Mouse (Mus musculus) hindbrain, embryonic 12.5 days (tissue): ENCODE measurements around the gene Rhobtb1. TPM values are rescaled to one million over a fixed set of nuclear protein-coding genes. Genes with fewer than 3 reads are reported as not detected.
A peak's percentile ranks its signal among the peaks of the same experiment; 100 is the strongest.

Experiments
- ATAC-seq: fragments of 200-750 bp; cut with Nextera tagmentation; 2 replicates; pipeline ENCODE4 v1.8.0; 2017; ENCODE audit warnings: moderate TSS enrichment; ENCODE audit not compliant: low FRiP score
- H3K27ac ChIP-seq: fragments of 300-500 bp; sonication (generic); 2 replicates; pipeline ENCODE4 v1.5.1; 2016; ENCODE audit warnings: mild to moderate bottlenecking
- H3K27me3 ChIP-seq: fragments of 300-500 bp; sonication (generic); 2 replicates; pipeline ENCODE4 v1.6.1; 2016; ENCODE audit warnings: mild to moderate bottlenecking
- H3K36me3 ChIP-seq: fragments of 300-500 bp; sonication (generic); 2 replicates; pipeline ENCODE4 v1.6.1; 2016; ENCODE audit warnings: mild to moderate bottlenecking
- H3K4me1 ChIP-seq: fragments of 300-500 bp; sonication (generic); 2 replicates; pipeline ENCODE4 v1.6.1; 2016
- H3K4me2 ChIP-seq: fragments of 300-500 bp; sonication (generic); replicated peaks from 2 replicates; pipeline ENCODE4 v1.6.1; 2016; ENCODE audit warnings: mild to moderate bottlenecking
- H3K4me3 ChIP-seq: fragments of 300-500 bp; sonication (generic); 2 replicates; pipeline ENCODE4 v1.5.1; 2016; ENCODE audit warnings: mild to moderate bottlenecking
- H3K9ac ChIP-seq: fragments of 300-500 bp; sonication (generic); 2 replicates; pipeline ENCODE4 v1.6.1; 2016; ENCODE audit warnings: mild to moderate bottlenecking, moderate library complexity
- H3K9me3 ChIP-seq: fragments of 300-500 bp; sonication (generic); replicated peaks from 2 replicates; pipeline ENCODE4 v1.6.1; 2016; ENCODE audit warnings: mild to moderate bottlenecking
- WGBS: fragments of 180-500 bp; shearing (Covaris S2); methylation state at CpG from one replicate; pipeline ENCODE4 v1.1.7; 2016; 5-methylcytosine and 5-hydroxymethylcytosine counted together
- polyA plus RNA-seq: library from polyadenylated mRNA; unstranded; fragments of >200 nt; fragmentation: Nextera tagmentation; extraction: Ambion mirVana; gene quantifications from 2 replicates; pipeline ENCODE4 v1.2.1, GENCODE M21; 2016

Gene Rhobtb1
- polyA plus RNA-seq, 1 experiment from 2014 or later, result 23.5 TPM

GRCm38 (mm10) chr10:69238311-69238710, 87.1 kb downstream of the Rhobtb1 start:
- WGBS, result 47% methylated on average over 6 of the region's 6 CpGs
- Histone ChIP-seq H3K4me1 (peaks cover 3% of the 10 kb centered on the region; the same call in 1 of the 2 replicates), H3K4me3 (no peak overlapping the region), H3K9me3 (no peaks in the 10 kb centered on the region; the same call in 1 of the 2 replicates), H3K9ac (no peak overlapping the region), H3K27ac (no peak overlapping the region), H3K27me3 (no peaks in the 10 kb centered on the region), H3K36me3 (no peaks in the 10 kb centered on the region), H3K4me2 (no peak overlapping the region)
- peak; percentile 54; the same call in 1 of the 2 replicates for ATAC-seq

GRCm38 (mm10) chr10:69240530-69240929, 89.3 kb downstream of the Rhobtb1 start:
- Histone ChIP-seq H3K4me2 (no peak overlapping the region), H3K9me3 (no peaks in the 10 kb centered on the region; the same call in 1 of the 2 replicates), H3K27me3 (no peaks in the 10 kb centered on the region), H3K27ac (no peak overlapping the region), H3K36me3 (no peaks in the 10 kb centered on the region), H3K4me3 (no peak overlapping the region), H3K9ac (no peak overlapping the region), H3K4me1 (peaks cover 3% of the 10 kb centered on the region; the same call in 1 of the 2 replicates)
- 82% methylated on average over 2 of the region's 2 CpGs for WGBS
- no peak for ATAC-seq

- no peaks in the 10 kb centered on the region for H3K4me1 ChIP-seq
- H3K9me3 ChIP-seq, result no peaks in the 10 kb centered on the region
- H3K27me3 ChIP-seq, result no peaks in the 10 kb centered on the region
- no peak for ATAC-seq
- 92% methylated on average over 4 of the region's 4 CpGs for WGBS
- H3K4me3 ChIP-seq, result no peak overlapping the region
- 0 out of 2 replicates have a peak, but pooled peaks cover 6% of the 10 kb centered on the region for H3K36me3 ChIP-seq
- no peak overlapping the region for H3K9ac ChIP-seq
- H3K4me2 ChIP-seq, result no peak overlapping the region
- H3K27ac ChIP-seq, result no peak overlapping the region
Measured at GRCm38 (mm10) chr10:69245151-69245550, 93.9 kb downstream of the Rhobtb1 start.

GRCm38 (mm10) chr10:69245906-69246668, 94.9 kb downstream of the Rhobtb1 start:
- Histone ChIP-seq H3K9ac (no peak overlapping the region), H3K36me3 (peaks cover 9% of the 10 kb centered on the region; the same call in 1 of the 2 replicates), H3K27ac (no peak overlapping the region), H3K4me2 (no peak overlapping the region), H3K27me3 (no peaks in the 10 kb centered on the region), H3K4me1 (no peaks in the 10 kb centered on the region), H3K4me3 (no peak overlapping the region), H3K9me3 (no peaks in the 10 kb centered on the region)
- 89% methylated on average over 10 of the region's 10 CpGs for WGBS
- ATAC-seq, result no peak

- H3K4me3 ChIP-seq, result no peak overlapping the region
- no peak overlapping the region for H3K4me2 ChIP-seq
- no peaks in the 10 kb centered on the region for H3K9me3 ChIP-seq
- no peak for ATAC-seq
- peaks cover 9% of the 10 kb centered on the region; the same call in 1 of the 2 replicates for H3K36me3 ChIP-seq
- no peaks in the 10 kb centered on the region for H3K4me1 ChIP-seq
- WGBS, result 79% methylated on average over 3 of the region's 3 CpGs
- no peak overlapping the region for H3K27ac ChIP-seq
- no peaks in the 10 kb centered on the region for H3K27me3 ChIP-seq
- H3K9ac ChIP-seq, result no peak overlapping the region
Measured at GRCm38 (mm10) chr10:69246762-69247161, 95.5 kb downstream of the Rhobtb1 start.

DNA sequence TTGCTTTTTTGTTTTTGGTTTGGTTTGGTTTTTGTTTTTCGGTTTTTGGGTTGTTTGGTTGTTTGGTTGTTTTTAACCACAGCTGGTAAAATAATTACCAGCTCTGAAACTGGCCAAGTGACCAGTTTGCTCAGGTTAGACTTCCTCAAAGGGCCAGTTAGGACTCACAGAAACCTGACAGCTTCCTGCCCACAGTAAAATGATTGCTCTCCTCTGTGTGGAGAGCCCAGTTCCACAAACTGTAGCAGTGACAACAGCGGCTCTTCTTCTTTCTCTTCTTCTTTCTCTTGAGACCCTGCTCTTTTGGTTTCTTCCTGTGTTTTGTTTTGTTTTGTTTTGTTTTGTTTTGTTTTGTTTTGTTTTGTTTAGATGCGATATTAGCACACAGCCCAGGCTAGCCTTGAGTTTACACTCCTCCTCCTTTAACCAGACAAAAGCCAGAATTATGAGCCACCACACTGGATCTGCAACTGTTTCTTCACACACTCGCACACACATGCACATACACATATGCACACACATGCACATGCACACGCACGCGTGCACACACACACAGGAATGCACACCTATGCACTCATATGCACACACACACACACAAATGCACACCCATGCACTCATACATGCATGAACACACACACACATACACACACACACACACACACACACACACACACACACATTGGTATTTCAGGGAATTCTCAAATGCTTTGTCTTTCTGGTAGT, 96.2 kb downstream of the Rhobtb1 start:
- no peak overlapping the region for H3K4me2 ChIP-seq
- no peaks in the 10 kb centered on the region for H3K4me1 ChIP-seq
- H3K27ac ChIP-seq, result no peak overlapping the region
- H3K9ac ChIP-seq, result no peak overlapping the region
- H3K27me3 ChIP-seq, result no peaks in the 10 kb centered on the region
- H3K36me3 ChIP-seq, result peaks cover 9% of the 10 kb centered on the region; the same call in 1 of the 2 replicates
- WGBS, result 94% methylated on average over 7 of the region's 7 CpGs
- H3K4me3 ChIP-seq, result no peak overlapping the region
- ATAC-seq, result no peak
- no peaks in the 10 kb centered on the region for H3K9me3 ChIP-seq

GRCm38 (mm10) chr10:69248261-69249160, 97.3 kb downstream of the Rhobtb1 start:
- H3K27me3 ChIP-seq, result no peaks in the 10 kb centered on the region
- no peak overlapping the region for H3K4me2 ChIP-seq
- H3K27ac ChIP-seq, result no peak overlapping the region
- no peak overlapping the region for H3K4me3 ChIP-seq
- H3K36me3 ChIP-seq, result peaks cover 9% of the 10 kb centered on the region; the same call in 1 of the 2 replicates
- no peak overlapping the region for H3K9ac ChIP-seq
- peaks cover 7% of the 10 kb centered on the region for H3K4me1 ChIP-seq
- no peak for ATAC-seq
- WGBS, result 92% methylated on average over 29 of the region's 29 CpGs
- no peaks in the 10 kb centered on the region for H3K9me3 ChIP-seq

DNA sequence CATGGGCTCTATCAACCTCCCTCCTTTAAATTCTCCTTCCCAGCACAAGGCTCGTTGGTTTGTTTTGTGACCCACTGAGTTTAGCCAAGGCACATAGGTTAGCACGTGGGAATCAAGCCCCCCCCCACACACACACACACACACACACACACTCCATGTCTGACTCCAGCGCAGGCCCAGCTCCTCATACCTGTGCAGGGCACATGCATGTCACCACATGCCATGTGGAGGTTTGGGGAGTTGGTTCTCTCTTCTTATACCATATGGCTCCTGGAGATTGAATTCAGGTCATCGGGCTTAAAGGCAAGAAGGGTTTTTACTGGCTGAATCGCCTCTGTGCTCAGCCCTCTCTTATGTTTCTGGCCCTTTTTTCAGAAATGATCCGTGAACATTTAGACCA, 100.0 kb downstream of the Rhobtb1 start:
- WGBS, result 90% methylated on average over 6 of the region's 6 CpGs
- Histone ChIP-seq H3K36me3 (peaks cover 9% of the 10 kb centered on the region; the same call in 1 of the 2 replicates), H3K27ac (no peak overlapping the region), H3K9ac (no peak overlapping the region), H3K4me3 (no peak overlapping the region), H3K9me3 (no peaks in the 10 kb centered on the region), H3K27me3 (no peaks in the 10 kb centered on the region), H3K4me2 (no peak overlapping the region), H3K4me1 (peaks cover 20% of the 10 kb centered on the region)
- ATAC-seq, result no peak

GRCm38 (mm10) chr10:69252112-69253074, 101.2 kb downstream of the Rhobtb1 start:
- Histone ChIP-seq H3K4me2 (no peak overlapping the region), H3K9ac (no peak overlapping the region), H3K27ac (no peak overlapping the region), H3K27me3 (no peaks in the 10 kb centered on the region), H3K4me3 (no peak overlapping the region), H3K4me1 (peaks cover 20% of the 10 kb centered on the region), H3K9me3 (no peaks in the 10 kb centered on the region), H3K36me3 (peaks cover 9% of the 10 kb centered on the region; the same call in 1 of the 2 replicates)
- no peak for ATAC-seq
- 93% methylated on average over 17 of the region's 17 CpGs for WGBS

DNA sequence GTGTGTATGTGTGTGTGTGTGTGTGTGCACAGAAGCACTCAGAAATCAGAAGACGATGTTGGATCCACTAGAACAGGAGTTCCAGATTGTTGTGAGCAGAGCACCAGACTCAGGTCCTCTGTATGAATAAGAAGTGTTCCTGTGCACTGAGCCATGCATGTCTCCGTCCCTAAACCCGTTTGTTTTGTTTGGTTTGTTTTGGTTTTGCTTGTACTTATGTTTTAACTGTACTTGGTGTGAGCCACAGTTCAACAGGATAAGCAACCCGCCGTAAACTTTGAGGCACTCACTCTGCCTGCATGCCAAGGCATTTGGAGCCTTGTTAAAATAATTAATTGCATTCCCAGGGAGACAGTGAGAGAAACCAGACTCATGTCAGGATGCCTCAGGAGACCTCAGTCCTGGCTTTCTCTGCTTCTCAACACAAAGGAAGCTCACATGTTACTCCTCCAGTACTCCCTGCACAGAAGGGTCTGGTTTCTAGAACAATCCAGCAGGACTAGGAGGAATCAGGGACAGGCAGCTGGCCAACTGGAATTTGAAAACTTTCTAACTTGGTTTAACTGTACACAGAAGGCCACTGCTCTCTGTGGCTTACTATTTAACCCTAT, 101.9 kb downstream of the Rhobtb1 start:
- Histone ChIP-seq H3K4me3 (no peak overlapping the region), H3K9me3 (no peaks in the 10 kb centered on the region), H3K9ac (no peak overlapping the region), H3K27ac (peak overlapping the region; percentile 48; the same call in 1 of the 2 replicates), H3K4me1 (peaks cover 20% of the 10 kb centered on the region), H3K27me3 (no peaks in the 10 kb centered on the region), H3K36me3 (peaks cover 9% of the 10 kb centered on the region; the same call in 1 of the 2 replicates), H3K4me2 (no peak overlapping the region)
- ATAC-seq, result no peak; the same call in 1 of the 2 replicates
- 69% methylated on average over 5 of the region's 5 CpGs for WGBS
